Mouse (Mus musculus) megakaryocyte, adult 5-6 weeks (primary cell): ENCODE measurements around the gene Trim43a. TPM values are rescaled to one million over a fixed set of nuclear protein-coding genes. Genes with fewer than 3 reads are reported as not detected.
A peak's percentile ranks its signal among the peaks of the same experiment; 100 is the strongest.
"Not testable (repeated sequence)": the region's sequence is repeated elsewhere in the genome, so short reads cannot be mapped to it uniquely, and the experiment has no call there.

ENCODE experiments used
- ATAC-seq: 2 replicates; pipeline ENCODE4 v1.8.0; 2016; ENCODE audit warnings: mild to moderate bottlenecking, inconsistent platforms; ENCODE audit not compliant: poor library complexity, severe bottlenecking
- total RNA-seq, 2 experiments: library from RNA; stranded (forward) in 1 of 2; stranded (reverse) in 1 of 2; fragments of 153-499, 151-499 nt in 1 of 2; fragments of 221-1000, 200-1000 nt in 1 of 2; gene quantifications; 2 replicates each; pipeline versions ENCODE4 v1.2.3 to v1.2.4; 2015 to 2017

Gene Trim43a
- not detected in 2 replicates for total RNA-seq (2015)
- total RNA-seq (2017) = not detected in 2 replicates

- ATAC-seq = not testable (repeated sequence)
These were observed at the start of gene Trim43a for GRCm38 (mm10) chr9:88580591-88580990. Gene Trim43a, plus strand, starts transcription at chr9:88580891.

GRCm38 (mm10) chr9:88534093-88534492, 46.6 kb upstream of the Trim43a start:
- ATAC-seq = no peak

GRCm38 (mm10) chr9:88539546-88540224, 41.0 kb upstream of the Trim43a start:
- peak; percentile 89 for ATAC-seq

GRCm38 (mm10) chr9:88542816-88543215, 37.9 kb upstream of the Trim43a start:
- peak; percentile 9; the same call in 1 of the 2 replicates for ATAC-seq

- no peak for ATAC-seq
These were observed 35.2 kb upstream of the Trim43a start for GRCm38 (mm10) chr9:88545534-88545933.

GRCm38 (mm10) chr9:88546166-88546565, 34.5 kb upstream of the Trim43a start:
- peak; percentile 64 for ATAC-seq

GRCm38 (mm10) chr9:88546657-88547056, 34.0 kb upstream of the Trim43a start:
- no peak for ATAC-seq

- peak; percentile 55 for ATAC-seq
These were observed 33.4 kb upstream of the Trim43a start for GRCm38 (mm10) chr9:88547270-88547669.

GRCm38 (mm10) chr9:88547851-88548613, 32.7 kb upstream of the Trim43a start, which contains the start of gene Zfp949:
Gene Zfp949, plus strand, starts transcription at chr9:88548020.
- peak; percentile 86 for ATAC-seq

GRCm38 (mm10) chr9:88548614-88548945, 32.1 kb upstream of the Trim43a start:
- no peak for ATAC-seq

- no peak for ATAC-seq
These were observed 27.6 kb upstream of the Trim43a start for GRCm38 (mm10) chr9:88553071-88553470.

GRCm38 (mm10) chr9:88558146-88558545, 22.5 kb upstream of the Trim43a start:
- ATAC-seq = no peak

- ATAC-seq = not testable (repeated sequence)
These were observed 19.2 kb upstream of the Trim43a start for GRCm38 (mm10) chr9:88561476-88561875.

GRCm38 (mm10) chr9:88570471-88570870, 10.2 kb upstream of the Trim43a start:
- ATAC-seq = not testable (repeated sequence)

GRCm38 (mm10) chr9:88593708-88594107, 13.0 kb downstream of the Trim43a start:
- not testable (repeated sequence) for ATAC-seq

- peak; percentile 96 for ATAC-seq
These were observed 18.8 kb downstream of the Trim43a start for GRCm38 (mm10) chr9:88599206-88600162.

GRCm38 (mm10) chr9:88625803-88626514, 45.3 kb downstream of the Trim43a start:
- ATAC-seq = not testable (repeated sequence)

GRCm38 (mm10) chr9:88638125-88638524, 57.4 kb downstream of the Trim43a start:
- ATAC-seq = peak; percentile 52; the same call in 1 of the 2 replicates
